Mouse (Mus musculus) liver, embryonic 11.5 days (tissue): Measurements from ENCODE around the gene Aldob. TPM values are rescaled to one million over a fixed set of nuclear protein-coding genes. Genes with fewer than 3 reads are reported as not detected.
"Not testable (repeated sequence)": the region's sequence is repeated elsewhere in the genome, so short reads cannot be mapped to it uniquely, and the experiment has no call there.

Experiments used
- ATAC-seq: fragments of 200-750 bp; cut with Nextera tagmentation; replicated peaks from 2 replicates; pipeline ENCODE4 v1.8.0; 2017; ENCODE audit warnings: moderate number of reproducible peaks, mild to moderate bottlenecking, moderate TSS enrichment, moderate library complexity; ENCODE audit not compliant: low FRiP score
- DNase-seq: peaks from one replicate; pipeline ENCODE4 v3.0.0-alpha.2; 2017; ENCODE audit warnings: low spot score
- H3K27ac ChIP-seq: fragments of 300-500 bp; sonication (generic); 2 replicates; pipeline ENCODE4 v1.5.1; 2014; ENCODE audit warnings: mild to moderate bottlenecking, low read depth, low read length, control low read depth
- H3K27me3 ChIP-seq: fragments of 300-500 bp; sonication (generic); replicated peaks from 2 replicates; pipeline ENCODE4 v1.6.1; 2014; ENCODE audit warnings: low read length, mixed read lengths; ENCODE audit not compliant: control insufficient read depth, insufficient read depth
- H3K36me3 ChIP-seq: fragments of 300-500 bp; sonication (generic); 2 replicates; pipeline ENCODE4 v1.6.1; 2014; ENCODE audit warnings: mild to moderate bottlenecking, low read length, moderate library complexity, mixed read lengths; ENCODE audit not compliant: control insufficient read depth, insufficient read depth
- H3K4me1 ChIP-seq: fragments of 300-500 bp; sonication (generic); replicated peaks from 2 replicates; pipeline ENCODE4 v1.6.1; 2014; ENCODE audit warnings: low read length, mixed read lengths; ENCODE audit not compliant: control insufficient read depth, insufficient read depth
- H3K4me2 ChIP-seq: fragments of 300-500 bp; sonication (generic); 2 replicates; pipeline ENCODE4 v1.6.1; 2014; ENCODE audit warnings: mild to moderate bottlenecking, control low read depth, moderate library complexity
- H3K4me3 ChIP-seq: fragments of 300-500 bp; sonication (generic); 2 replicates; pipeline ENCODE4 v1.5.1; 2014; ENCODE audit warnings: low read depth, low read length, control low read depth
- H3K9ac ChIP-seq: fragments of 300-500 bp; sonication (generic); 2 replicates; pipeline ENCODE4 v1.6.1; 2014; ENCODE audit warnings: low read depth, low read length, control low read depth
- H3K9me3 ChIP-seq: fragments of 300-500 bp; sonication (generic); 2 replicates; pipeline ENCODE4 v1.6.1; 2016; ENCODE audit warnings: low read length, inconsistent platforms, mixed read lengths; ENCODE audit not compliant: control insufficient read depth
- WGBS: fragments of 180-500 bp; shearing (Covaris S2); extraction: QIAGEN DNeasy Blood & Tissue Kit; methylation state at CpG from one replicate; pipeline ENCODE4 v1.1.7; 2014; 5-methylcytosine and 5-hydroxymethylcytosine counted together
- polyA plus RNA-seq: library from polyadenylated mRNA; unstranded; fragments of >200 nt; fragmentation: Nextera tagmentation; extraction: Ambion mirVana; gene quantifications from 2 replicates; pipeline ENCODE4 v1.2.1, GENCODE M21; 2014

Aldob gene
- polyA plus RNA-seq, 1 experiment from 2014 or later, result 23.8 TPM

DNA sequence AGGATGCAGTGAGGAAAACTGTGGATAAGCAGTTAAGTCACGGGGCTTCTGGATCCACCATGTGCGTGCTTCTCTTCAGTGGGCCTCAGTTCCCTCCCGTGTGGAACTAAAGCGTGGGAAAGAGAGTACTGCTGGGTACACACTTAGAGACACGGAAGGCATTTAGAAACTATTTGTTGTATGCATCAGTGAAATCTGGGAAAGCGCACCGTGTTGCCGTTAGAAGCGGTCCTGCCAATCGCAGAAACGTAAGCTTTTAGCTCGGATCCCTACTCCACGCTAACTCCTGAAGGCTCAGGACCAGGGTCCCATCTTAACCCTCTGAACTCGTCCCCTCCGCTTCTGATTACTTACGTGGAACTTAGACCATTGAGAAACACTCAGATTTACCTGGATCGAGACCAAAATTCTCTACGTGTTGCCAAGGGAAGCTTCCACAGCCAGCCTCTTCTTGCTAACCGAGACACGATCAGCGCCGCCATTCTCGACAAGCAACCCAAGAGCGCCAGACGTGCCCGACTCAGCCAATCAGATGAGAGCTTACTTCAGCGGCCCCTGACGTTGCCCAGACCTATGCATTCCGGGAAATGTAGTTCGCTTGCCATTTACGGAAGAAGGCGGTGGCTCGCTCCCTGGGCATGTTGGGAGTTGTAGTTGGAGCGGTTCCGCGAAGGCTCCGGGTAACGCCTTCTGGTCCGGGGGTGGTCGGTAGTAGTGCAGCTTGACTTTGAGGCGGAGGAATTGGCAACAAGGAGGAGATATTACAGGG lies 28.6 kb downstream of the Aldob start, which contains the start of the genes Mrpl50 and Zfp189:
TSS of gene Mrpl50 (minus strand) at position 522 of the 769 bp plus-strand sequence.
TSS of gene Zfp189 (plus strand) at position 605 of the 769 bp plus-strand sequence.
- no peaks in the 10 kb centered on the region for H3K27me3 ChIP-seq
- peaks cover 12% of the 10 kb centered on the region for H3K4me1 ChIP-seq
- peak within 1 kb of the TSS; percentile 65 for H3K4me2 ChIP-seq
- H3K9me3 ChIP-seq, result no peaks in the 10 kb centered on the region
- H3K36me3 ChIP-seq, result peaks cover 13% of the 10 kb centered on the region; the same call in 1 of the 2 replicates
- WGBS, result under 1% methylated on average over 41 of the region's 41 CpGs
- no peak within 1 kb of the TSS for H3K27ac ChIP-seq
- peak within 1 kb of the TSS; percentile 85 for H3K9ac ChIP-seq
- ATAC-seq (peak; percentile 99), DNase-seq (peak; percentile 89)
- peak within 1 kb of the TSS; percentile 79 for H3K4me3 ChIP-seq

DNA sequence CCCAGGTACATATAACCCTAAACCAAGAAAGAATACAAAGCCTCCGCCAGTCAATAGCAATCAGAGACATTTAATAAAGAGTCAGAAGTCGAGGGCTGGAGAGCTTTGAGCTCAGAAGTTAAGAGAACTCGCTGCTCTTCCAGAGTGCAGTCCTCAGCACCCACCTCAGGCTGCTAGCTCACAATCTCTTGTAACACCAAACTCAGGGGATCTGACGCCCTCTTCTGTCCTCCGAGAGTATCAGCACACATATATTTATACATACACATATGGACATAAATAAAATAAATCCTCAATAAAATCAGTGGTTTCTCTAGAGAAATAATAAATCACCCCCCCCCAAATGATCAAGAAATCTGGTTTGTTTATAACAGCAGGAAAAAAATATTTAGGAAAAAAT lies 29.9 kb downstream of the Aldob start:
- Histone ChIP-seq H3K36me3 (peaks cover 13% of the 10 kb centered on the region; the same call in 1 of the 2 replicates), H3K9me3 (no peaks in the 10 kb centered on the region), H3K4me1 (peaks cover 12% of the 10 kb centered on the region), H3K27ac (no peak overlapping the region), H3K27me3 (no peaks in the 10 kb centered on the region), H3K9ac (no peak overlapping the region), H3K4me2 (peak overlapping the region; percentile 65), H3K4me3 (peak overlapping the region; percentile 79)
- ATAC-seq (no peak), DNase-seq (no peak)
- WGBS, result 65% methylated on average over 5 of the region's 5 CpGs

DNA sequence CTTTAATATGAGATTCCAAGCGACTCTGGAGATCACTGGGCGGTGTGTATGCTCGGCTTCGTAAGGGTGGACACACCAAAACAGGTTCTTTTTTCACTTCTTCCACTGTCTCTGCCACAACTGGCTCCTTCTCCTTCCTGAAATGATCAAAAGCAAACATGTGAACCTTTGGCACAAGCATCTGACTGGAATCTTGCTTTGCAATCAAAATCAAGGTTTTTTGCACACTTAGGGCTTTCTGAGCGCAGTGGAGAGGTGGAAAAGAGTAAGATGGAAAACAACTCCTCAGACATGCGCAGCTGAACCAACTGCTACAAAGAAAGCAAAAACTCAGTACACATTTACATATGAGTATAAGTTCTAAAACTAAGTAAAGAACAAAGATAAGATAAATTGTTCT lies 34.9 kb downstream of the Aldob start:
- H3K4me3 ChIP-seq, result no peak overlapping the region
- ATAC-seq (no peak), DNase-seq (no peak)
- H3K4me1 ChIP-seq, result peaks cover 2% of the 10 kb centered on the region; the same call in 1 of the 2 replicates
- no peak overlapping the region for H3K27ac ChIP-seq
- peaks cover 20% of the 10 kb centered on the region for H3K36me3 ChIP-seq
- H3K4me2 ChIP-seq, result no peak overlapping the region
- WGBS, result 96% methylated on average over 6 of the region's 6 CpGs
- H3K9ac ChIP-seq, result no peak overlapping the region
- no peaks in the 10 kb centered on the region for H3K9me3 ChIP-seq
- H3K27me3 ChIP-seq, result no peaks in the 10 kb centered on the region

DNA sequence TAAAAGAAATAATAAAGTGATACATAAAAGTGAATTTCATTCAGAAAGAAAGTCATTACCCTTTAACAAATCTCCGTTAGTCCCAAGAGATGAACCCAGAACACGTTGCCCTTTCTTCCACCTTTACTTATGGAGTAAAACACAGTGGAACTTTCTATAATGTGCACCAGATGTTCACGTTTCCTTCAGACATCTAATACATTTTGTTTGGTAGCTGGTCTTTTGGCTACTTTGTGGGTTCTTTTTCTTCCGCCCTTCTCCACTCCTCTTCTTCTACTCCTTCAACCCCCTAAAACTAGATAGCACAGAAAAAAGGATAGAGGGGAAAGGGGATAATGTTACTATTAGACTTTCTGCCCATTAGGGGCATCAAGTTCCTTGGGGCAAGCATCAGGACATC lies 36.7 kb downstream of the Aldob start:
- no peaks in the 10 kb centered on the region for H3K27me3 ChIP-seq
- H3K36me3 ChIP-seq, result peaks cover 18% of the 10 kb centered on the region
- no peak overlapping the region for H3K4me3 ChIP-seq
- DNase-seq (no peak), ATAC-seq (no peak)
- H3K27ac ChIP-seq, result no peak overlapping the region
- H3K4me2 ChIP-seq, result no peak overlapping the region
- no peaks in the 10 kb centered on the region for H3K9me3 ChIP-seq
- no peak overlapping the region for H3K9ac ChIP-seq
- 88% methylated on average over 4 of the region's 4 CpGs for WGBS
- no peaks in the 10 kb centered on the region for H3K4me1 ChIP-seq

DNA sequence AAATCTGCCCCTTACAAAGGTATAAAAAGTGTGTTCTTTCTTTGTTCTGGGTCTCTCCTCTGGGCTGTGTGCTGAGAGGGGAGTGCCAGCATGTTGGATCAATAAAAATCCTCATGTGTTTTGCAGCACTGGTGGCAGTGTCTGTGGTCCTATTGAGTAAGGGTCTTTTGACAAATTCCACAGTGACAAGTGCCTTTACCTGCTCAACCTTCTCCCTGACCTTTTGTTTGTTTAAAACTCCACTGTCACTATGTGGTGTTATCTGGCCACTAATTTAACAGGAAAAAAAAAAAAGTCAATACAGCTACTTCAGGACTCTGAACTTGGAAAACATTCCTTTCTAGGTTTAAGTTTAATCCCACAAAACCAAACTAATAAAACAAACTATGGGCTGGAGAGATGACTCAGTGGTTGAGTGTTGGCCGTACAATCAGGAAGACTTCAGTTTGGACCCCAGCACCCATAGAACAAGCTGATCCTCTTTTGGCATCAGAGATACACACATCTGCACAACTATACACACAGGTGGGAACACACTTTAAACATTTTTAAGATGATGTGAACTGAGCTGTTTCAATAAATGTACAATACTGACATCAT lies 39.0 kb downstream of the Aldob start:
- H3K36me3 ChIP-seq, result peaks cover 18% of the 10 kb centered on the region
- H3K9me3 ChIP-seq, H3K4me3 ChIP-seq, H3K4me2 ChIP-seq, H3K27ac ChIP-seq, H3K9ac ChIP-seq, H3K27me3 ChIP-seq, H3K4me1 ChIP-seq, DNase-seq: not testable (repeated sequence)
- 0 out of 2 replicates have a peak, but pooled peaks have one; percentile 13 for ATAC-seq
- 64% methylated on average over 1 of the region's 1 CpGs for WGBS

DNA sequence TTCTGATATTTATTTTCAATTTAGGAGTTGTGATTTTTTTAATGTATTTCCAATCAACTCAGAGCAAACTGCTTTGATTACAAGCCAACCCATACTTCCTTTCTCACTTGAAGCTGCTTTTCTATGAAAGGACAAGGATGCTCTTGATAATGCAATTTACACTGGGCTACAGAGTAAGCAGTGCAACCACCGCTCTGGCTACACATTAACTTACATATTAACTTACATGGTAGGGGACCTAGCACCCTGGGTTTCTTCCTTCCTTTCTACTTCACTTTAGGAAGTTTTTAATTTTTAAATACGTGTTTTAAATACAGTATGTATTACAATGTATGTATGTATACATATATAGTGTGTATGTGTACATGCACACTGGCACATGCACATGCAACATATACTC lies 40.2 kb downstream of the Aldob start:
- Histone ChIP-seq H3K27ac (no peak overlapping the region), H3K4me2 (no peak overlapping the region), H3K4me3 (no peak overlapping the region), H3K9ac (no peak overlapping the region), H3K9me3 (no peaks in the 10 kb centered on the region), H3K36me3 (peaks cover 15% of the 10 kb centered on the region), H3K4me1 (no peaks in the 10 kb centered on the region), H3K27me3 (no peaks in the 10 kb centered on the region)
- 75% methylated on average over 2 of the region's 2 CpGs for WGBS
- DNase-seq (no peak), ATAC-seq (no peak)

DNA sequence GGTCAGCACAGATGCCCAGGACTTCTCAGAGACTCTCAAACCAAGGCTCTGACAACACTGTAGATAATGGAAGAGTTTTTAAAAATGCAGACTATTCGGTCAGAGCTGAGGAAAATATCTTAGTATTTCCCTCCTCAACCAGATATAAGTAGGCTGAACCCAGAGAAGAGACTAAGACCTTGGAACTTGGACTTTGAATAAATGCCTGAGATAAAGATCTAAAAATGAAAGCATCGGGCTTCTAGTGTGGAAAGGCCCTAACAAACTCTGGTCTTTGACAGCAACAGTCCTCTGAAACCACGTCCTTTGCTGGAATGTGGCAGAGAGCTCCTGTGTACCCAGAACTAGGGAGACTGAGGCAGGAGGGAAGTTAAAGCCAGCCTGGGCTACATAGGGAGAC lies 43.0 kb downstream of the Aldob start, which contains the start of gene Baat:
TSS of gene Baat (minus strand) at position 172 of the 400 bp plus-strand sequence.
- Histone ChIP-seq H3K27ac (no peak within 1 kb of the TSS), H3K4me1 (no peaks in the 10 kb centered on the region), H3K9ac (no peak within 1 kb of the TSS), H3K27me3 (no peaks in the 10 kb centered on the region), H3K36me3 (no peaks in the 10 kb centered on the region), H3K4me3 (no peak within 1 kb of the TSS), H3K4me2 (no peak within 1 kb of the TSS), H3K9me3 (no peaks in the 10 kb centered on the region)
- ATAC-seq, result no peak
- 53% methylated on average over 3 of the region's 3 CpGs for WGBS
- DNase-seq, result no peak

DNA sequence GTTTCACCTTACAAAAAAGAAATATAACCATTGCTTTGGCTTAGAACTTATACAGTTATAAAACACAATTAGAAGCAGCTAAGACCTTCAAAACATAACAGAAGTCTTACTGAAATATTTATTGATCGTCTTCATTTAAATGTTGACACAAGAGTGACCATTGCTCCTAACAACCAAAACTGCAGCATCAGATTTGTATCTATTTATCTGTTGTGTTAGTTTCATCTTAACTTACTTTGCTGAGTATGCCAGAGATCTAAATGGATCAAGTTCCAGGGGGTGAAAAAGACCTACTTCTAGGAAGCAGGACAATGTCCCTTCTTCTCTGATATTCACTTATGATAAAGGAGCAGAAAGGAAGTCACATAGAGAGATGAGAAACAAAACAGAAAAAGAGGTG lies 45.8 kb downstream of the Aldob start:
- 86% methylated on average over 1 of the region's 1 CpGs for WGBS
- no peak for DNase-seq
- no peaks in the 10 kb centered on the region for H3K36me3 ChIP-seq
- H3K9ac ChIP-seq, result no peak overlapping the region
- no peak overlapping the region for H3K27ac ChIP-seq
- no peaks in the 10 kb centered on the region for H3K4me1 ChIP-seq
- H3K4me3 ChIP-seq, result no peak overlapping the region
- H3K4me2 ChIP-seq, result no peak overlapping the region
- ATAC-seq, result no peak
- H3K27me3 ChIP-seq, result no peaks in the 10 kb centered on the region
- H3K9me3 ChIP-seq, result no peaks in the 10 kb centered on the region
